Mouse (Mus musculus) heart, adult 10 weeks (tissue): ENCODE measurements around the gene Qk. TPM values are rescaled to one million over a fixed set of nuclear protein-coding genes. Genes with fewer than 3 reads are reported as not detected.

Experiments
- polyA plus RNA-seq: library from polyadenylated mRNA; stranded (reverse); fragments of 350-450 nt; fragmentation: Illumina TruSeq; extraction: RNeasy Lipid Tissue Mini Kit (QIAGEN cat#74804); gene quantifications from one replicate; pipeline ENCODE4 v1.2.3, GENCODE M21; 2014; ENCODE audit warnings: low read depth, low replicate concordance

Qk gene
- 201 TPM for polyA plus RNA-seq

GRCm38 (mm10) chr17:10319685-10320455, at the start of gene Qk:
Gene Qk, minus strand, starts transcription at chr17:10319854.

